Mouse (Mus musculus) A20 (cell line): Measurements from ENCODE around the gene Alad.

ENCODE experiments used
- DNase-seq: peaks from one replicate; pipeline ENCODE4 v3.0.0-alpha.2; 2011; ENCODE audit warnings: low read depth, low spot score

The Alad gene

DNA sequence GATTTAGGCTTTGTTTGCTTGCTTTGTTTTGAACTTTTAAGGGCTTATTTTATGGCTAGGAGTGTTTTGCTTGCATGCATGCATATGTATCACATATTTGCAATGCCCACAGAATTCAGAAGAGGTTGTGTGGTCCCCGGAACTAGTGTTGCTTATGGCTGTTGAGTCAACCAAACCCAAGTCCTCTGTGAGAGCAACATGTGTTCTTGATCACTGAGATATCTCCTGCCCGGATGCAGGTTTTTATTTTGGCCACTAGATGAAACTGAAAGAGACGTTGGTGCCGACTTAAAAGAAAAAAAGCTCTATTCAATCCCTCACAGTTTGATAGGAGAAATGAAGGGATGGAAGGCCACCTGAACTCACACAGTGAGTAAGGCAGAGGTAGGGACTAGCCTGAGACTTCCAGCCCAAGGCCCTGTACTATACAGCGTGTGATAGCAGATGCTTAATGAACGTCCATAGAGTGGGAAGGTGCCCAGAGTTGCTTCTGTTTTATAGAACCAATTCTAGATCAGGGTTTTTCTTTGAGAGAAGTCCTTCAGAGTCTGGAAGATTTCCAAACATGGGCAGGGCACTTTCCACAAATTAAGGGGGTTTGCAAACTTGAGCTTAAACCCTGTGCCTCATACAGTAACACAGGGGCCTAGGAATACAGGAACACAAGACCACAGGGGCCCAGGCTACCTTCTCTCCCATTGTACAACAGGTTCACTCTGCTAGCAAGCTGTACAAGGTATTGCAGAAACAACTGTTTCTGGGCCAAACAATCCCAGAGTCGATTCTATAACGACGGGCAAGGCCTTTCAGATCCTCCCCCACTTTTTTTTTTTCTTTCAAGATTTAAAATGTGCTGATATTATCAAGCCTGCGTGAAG is 1.9 kb downstream of the Alad start:
- peak; percentile 91 for DNase-seq

DNA sequence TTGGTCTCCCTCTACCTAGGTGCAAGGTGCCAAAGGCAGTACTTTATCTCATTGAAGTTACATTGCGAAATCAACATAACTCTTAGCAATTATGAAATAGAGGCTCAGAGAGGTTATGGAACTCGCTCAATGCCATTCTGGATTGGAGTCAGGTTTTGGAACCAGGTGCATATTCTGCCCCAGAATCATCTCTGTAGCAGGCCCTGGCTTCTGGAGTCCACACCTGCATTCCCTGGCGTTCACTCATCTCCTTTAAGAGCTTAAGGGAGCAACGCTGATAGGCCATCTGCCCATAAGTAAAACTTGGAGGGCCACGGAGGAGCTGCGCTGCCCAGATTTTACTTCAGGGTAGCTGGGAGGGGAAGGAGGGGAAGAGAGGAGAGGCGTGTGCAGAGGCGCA is 2.7 kb downstream of the Alad start:
- DNase-seq: no peak

DNA sequence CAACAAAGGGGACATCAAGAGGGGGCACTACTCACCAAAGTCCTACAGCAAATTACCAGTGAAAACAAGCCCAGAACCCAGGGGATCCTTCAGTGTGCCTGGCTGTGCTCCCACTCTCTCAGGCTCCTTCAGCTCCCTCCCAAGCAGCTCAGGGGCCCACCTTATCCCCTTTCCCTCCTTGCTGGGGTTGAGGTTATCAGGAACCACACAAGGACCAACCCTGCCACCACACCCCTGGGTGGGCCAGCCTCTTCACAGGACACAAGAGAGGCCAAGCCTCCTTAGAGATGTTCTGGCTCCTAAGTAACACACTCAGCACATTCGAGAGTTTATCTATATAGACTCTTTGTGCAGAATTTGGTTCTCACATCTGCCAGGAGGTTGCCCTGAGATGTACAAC is 3.1 kb downstream of the Alad start:
- DNase-seq: no peak

DNA sequence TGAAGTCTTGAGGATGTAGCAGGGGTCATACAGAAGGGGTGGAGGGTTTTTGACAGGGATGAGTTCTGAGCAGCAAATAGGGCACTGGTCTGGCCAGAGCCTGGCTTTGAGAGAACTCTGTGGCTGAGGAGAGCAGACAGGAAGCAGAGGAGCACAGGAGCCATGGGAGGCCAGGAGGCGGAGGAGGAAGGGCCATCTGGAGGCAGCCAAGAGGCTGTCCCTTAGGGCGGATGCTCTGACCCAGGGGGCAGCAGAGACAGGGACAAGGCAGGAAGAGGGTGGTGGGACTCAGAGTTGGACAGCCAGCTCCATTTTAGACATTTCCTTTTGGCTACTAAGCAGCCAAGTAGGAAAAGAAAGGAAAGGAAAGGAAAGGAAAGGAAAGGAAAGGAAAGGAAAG is 3.6 kb downstream of the Alad start:
- no peak for DNase-seq

DNA sequence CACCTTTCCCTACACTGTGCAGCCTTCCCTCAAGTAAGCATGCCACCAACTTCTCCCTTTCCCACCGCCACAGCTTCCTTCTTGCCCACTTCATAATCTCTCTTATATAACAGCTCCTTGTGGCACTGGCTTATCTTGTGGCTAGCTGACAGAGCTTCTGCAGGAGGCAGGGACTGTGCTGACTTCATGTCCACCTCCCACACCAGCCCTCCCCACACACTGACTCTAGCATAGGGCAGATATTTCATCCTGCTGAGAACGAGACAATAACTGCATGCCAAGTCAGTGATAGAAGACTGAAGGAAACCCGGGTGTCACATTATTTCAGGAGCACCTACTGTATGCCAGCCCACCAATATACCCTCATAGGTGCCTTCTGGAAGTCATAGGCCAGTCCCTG is 4.2 kb downstream of the Alad start:
- peak; percentile 9 for DNase-seq

DNA sequence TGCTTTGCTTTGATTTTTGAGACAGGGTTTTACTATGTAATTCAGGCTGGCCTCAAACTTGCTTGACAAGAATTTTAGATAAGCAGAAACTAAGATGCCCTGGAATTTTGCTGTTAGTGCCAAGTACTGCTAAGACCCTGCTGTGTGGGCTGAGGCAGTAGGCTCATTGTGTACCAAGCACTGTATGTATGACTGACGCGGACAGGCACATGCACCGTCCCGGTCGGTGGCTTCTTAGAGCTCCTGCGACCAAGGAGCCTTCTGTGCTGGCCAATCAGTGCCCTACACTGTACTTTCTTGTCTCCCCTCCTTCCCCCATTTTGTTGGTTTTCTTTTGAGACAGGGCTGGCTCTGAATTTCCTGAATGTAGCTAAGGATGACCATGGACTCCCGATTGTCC is 4.7 kb downstream of the Alad start:
- DNase-seq: peak; percentile 11

DNA sequence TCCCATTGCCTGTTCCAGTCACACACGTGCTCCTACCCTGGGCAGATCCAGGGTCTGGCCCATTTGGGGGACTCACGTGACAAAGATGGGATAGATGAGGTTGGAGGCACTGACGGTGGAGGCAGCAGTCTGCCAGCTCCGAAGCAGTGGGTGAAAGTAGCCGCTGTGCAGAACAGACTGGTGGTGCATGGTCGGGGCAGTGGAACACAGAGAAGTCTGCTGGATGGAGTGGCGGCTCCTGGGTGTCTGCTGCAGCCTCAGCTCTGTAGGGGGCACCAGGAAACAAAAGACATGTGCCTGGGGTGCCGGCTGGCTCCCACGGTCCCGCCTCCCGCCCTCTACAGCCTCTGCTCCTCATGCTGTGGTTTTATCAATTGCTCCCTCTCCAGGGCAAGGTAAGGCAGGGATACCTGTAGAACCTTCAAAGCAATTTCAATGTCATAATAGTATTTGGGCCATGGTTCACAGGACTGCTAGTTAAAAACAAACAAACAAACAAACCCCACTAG is 5.7 kb downstream of the Alad start:
- peak; percentile 30 for DNase-seq

DNA sequence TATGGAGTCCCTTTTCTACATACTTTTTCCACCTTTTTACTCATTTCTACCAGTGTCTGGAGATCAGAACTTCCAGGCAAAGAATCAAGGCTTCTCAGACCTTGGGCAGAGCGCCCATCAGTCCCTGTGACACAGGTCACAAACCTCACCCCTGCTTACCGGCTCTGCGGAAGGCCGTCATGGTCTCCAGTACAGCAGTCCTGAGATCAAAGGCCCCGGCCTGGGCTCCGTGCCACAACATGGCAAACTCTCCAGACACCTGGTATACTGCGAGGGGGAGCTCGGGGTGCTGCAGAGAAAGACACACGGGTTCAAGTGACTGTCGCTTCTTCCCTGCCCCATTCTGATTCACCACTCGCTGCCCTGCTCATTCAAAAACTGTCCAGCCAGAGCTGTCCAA is 9.8 kb downstream of the Alad start:
- DNase-seq: no peak

DNA sequence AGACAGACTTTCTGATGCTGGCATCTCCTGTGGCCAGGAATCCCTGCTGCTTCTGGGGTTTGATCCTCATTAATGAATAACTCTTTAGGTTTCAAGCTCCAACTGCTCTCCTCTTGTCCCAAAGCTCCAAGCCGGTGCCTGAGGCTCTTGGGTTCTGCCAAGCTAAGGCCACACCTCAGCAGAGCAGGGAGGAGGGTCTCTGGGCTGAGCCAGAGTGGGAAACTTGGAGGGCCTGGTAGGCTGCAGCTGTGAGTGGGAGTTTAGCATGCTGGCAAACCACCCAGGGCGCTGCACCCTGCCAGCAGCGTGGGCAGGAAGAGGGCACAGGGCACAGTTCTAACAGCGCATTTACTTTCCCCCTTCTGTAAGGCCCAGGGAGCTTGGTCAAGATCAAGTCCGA is 10.9 kb downstream of the Alad start:
- no peak for DNase-seq

DNA sequence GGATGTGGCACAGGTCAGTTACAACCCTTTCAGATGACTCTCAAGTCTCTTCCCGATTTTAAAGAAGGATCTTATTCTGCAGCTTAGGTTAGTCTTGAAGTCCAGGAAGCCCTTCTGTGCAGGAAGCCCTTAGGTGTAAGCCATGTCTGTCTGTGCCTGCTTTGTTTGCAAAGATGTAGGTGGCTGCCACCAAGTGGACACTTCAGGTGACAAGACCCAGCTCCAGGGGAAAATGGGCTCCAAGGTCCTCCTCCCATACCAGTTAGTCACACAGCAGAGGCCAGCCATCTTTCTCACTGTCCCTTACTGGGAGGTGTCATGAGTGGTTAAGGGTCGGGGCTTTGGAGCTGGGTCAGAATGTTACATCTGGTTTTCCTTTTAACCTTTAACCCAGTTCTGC is 12.9 kb downstream of the Alad start:
- DNase-seq: peak; percentile 81

DNA sequence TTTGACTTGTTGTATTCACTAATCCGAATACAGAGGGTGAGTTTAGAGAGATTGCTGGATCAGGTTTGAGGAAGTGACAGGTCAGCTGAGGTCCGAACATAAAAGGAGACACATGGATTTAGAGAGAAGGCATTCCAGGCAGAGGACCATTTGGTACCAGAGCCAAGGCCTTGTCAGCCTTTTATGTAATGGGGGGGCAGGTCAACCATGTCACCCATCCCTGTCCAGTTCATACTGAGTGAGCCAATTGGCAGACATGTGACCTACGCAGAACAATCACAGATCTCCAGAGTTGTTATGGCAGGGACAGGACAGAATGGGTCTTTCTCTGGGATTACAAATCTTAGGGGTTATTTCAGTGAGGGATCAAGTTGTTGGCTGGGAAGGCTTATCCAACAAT is 13.7 kb downstream of the Alad start:
- no peak for DNase-seq

DNA sequence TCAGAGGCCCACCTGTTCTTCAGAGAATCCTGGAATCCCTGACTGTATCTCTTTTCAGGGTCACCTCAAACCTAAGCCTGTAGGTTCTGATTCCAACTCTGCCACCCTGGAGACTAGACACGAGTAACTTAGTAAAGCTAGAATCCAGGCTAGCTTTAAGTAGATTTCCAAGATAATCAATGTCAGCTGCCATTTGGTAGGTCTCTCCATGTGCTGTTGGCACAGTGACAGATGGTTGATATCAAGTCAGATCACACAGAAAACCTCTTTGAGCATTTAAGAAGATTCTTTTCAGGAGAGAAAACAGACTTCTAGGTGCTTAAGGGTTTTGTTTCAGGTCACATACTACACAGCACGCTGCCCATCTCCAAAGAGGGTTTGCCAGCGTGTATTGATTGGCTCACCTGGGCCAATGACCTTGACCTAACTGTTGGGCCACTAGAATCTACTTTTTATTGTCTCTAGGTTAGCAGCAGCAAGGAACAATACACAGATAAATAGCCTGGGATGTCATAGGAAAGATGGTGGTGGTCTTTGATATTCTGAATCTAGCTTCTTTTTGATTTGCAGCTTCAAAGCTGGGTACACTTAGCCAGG is 16.2 kb downstream of the Alad start, which contains the start of gene Hdhd3:
TSS of gene Hdhd3 (minus strand) at position 94 of the 597 bp plus-strand sequence.
- peak; percentile 13 for DNase-seq

DNA sequence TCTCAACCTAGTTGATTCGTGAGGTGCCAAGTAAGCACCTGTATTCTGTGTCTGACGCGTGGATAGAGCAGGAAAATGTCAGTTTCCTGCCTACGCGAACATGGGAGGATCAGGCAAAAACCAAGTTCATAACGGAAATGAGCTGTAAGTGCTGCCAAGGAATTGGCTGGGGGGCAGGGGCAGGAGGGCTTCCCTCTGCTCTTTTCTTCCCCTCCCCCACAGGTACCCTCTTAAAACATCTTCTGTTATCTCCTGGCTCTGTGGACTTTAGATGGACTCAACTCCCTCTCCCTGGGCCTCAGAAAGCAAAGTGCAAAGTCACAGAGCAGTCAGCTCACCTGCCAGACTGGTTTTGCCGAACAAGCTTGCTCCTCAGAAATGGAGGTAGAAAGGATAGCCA is 16.7 kb downstream of the Alad start:
- no peak for DNase-seq

DNA sequence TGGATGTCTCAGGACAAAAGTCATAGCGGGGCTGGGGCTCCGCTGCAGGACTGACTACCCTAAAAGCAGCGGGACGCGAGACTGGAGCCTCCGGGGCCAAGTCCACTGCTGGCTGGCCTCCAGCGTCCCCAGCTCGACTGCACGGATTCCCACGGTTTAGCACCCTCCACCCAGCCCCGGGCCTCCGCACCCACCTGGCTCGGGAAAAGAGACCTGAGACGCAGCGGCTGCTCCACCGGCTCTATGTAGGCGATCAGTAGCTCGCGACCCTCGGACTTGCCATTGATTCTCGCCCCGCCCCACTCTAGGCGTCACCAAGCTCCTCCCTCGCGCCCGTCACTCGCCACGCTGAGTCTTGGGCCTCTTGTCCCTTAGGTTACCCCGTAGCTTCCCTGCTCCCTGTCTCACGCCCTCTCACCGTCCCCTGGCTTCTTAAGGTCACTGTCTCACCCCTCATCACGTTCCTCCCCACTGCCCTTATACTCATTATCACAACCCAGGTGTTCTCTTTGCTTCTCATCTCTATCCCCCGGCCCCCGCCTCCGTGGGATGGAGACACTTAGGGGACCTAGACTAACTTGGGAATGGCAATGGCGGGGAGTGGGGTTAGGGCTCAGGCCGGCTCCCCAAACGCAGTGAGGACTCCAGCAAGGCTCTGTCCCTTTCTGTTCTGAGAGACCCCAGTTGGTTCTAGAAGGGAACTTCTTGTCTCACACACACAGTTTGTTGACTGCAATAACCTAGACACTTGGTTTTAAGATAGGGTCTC is 17.6 kb downstream of the Alad start:
- peak; percentile 99 for DNase-seq

DNA sequence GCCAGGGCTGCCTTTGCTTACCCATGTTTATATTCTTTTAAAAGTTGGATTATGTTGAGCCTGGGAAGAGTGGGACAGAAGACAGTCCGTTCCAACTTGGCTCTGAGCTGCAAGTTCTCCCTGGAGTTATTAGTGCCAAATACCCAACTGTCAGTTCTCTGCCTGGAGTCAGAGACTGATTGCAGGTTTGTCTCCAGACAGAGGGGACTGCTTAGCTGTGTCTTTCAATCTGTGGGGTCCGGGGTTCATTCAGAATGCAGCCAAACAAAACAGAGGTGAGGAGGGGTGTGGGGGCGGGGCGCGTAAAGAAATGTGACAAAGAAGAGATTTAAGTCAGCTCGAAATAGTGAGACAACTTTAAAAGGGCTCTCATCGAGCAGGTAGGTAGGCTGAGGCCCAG is 18.2 kb downstream of the Alad start:
- no peak for DNase-seq

DNA sequence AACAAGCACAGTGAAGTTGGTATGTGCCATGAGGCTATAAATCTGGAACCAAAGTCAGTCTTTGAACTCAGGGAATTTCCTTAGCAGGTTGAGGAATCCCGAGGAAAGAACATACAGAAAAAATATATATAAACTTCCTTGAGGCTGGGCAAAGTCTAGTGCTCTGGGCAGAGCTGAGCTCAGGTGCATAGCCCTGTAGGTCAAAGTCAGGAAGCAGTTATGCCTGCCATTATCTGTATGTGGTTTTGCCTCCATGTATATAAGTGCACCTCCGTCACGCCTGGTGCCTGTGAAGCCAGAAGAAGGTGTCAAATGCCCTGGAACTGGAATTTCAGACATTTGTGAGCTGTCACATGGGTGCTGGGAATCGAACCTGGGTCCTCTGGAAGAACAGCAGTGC is 18.9 kb downstream of the Alad start:
- peak; percentile 11 for DNase-seq

DNA sequence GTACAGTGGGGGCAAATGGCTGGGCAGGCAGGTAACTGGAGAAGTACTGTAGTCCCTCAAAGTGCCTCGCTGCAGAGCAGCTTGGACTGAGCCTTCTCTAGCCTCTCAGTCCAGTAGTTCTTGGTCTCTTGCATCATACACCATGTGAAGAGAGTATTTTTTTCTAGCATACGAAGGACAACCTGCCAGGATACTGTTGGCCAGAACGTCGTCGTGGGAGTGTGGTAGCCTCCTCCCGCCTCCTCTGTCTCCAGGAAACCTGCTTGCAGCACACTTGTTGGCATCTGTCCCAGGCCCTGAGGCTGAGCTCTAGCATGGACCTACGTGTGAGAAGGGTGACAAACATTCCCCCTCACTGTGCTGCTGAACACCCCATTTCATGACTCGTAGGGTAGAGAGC is 22.9 kb downstream of the Alad start:
- DNase-seq: peak; percentile 19

DNA sequence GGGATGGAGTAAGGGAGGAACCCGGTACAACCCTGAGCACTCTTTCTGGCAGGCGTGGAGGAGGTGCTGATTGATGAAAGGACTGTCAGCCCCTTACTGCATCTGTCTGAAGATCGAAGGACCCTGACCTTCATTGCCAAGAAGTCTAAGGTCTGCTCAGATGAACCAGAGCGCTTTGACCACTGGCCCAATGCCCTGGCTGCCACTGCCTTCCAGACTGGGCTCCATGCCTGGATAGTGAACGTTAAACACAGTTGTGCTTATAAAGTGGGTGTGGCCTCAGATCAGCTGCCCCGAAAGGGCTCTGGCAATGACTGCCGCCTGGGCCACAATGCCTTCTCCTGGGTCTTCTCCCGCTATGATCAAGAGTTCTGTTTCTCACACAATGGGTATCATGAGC is 23.8 kb downstream of the Alad start:
- DNase-seq: peak; percentile 11

DNA sequence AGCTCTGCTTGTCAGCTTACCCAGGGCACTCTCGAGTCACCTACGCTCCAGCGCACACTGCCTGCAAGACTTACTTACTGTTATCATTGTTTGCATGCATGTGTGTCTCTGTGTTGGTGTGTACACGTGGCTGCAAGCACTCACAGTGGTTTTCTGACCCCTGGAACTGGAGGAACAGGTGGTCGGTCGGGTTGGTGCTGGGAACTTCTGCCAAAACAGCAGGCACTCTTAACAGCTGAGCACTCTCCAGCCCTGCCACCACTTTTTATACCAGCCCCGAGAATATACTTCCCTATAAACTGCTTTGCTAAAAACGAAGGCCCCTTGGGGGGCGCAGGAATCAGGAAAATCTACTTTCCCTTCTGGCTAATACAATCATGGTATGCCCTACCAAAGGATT is 25.5 kb downstream of the Alad start:
- DNase-seq: peak; percentile 9

DNA sequence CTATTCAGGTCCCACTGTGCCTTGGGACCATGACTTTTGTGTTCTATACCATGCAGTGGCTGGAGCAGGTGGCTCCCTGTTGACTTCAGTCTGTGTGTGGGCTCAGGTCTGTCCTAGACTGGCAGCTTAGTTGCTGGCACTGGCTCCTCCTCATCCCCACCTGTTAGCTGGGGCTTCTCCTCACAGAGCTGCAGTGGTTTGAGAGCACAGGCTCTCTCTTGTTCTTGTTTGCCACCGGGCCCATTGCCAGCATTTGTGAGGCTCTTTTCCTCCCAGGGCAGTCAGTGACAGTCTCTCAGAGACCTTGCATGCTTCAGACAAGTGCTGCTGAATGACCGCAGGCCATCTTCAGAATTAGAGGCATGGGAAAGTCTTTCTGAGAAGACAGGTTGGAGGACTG is 27.0 kb downstream of the Alad start:
- no peak for DNase-seq

DNA sequence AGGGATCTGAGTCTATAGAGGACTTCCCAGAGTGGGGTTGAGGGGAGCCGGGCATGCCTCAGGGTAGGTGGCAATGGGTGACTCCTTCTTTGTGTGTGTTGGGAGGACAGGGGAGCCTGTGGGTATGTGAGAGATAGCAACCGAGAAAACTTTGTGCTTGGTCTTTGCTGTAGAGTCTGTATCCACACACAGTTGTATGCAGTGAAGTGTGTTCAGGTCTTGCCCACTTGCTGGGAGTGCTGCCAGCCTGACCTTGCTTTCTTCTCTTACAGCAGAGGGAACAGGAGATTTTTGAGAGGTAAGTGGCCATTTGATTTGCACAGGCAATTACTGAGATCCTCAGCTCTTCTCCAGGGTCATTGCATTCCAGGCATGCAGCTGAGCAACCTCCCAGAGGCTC is 31.8 kb downstream of the Alad start:
- DNase-seq: no peak

DNA sequence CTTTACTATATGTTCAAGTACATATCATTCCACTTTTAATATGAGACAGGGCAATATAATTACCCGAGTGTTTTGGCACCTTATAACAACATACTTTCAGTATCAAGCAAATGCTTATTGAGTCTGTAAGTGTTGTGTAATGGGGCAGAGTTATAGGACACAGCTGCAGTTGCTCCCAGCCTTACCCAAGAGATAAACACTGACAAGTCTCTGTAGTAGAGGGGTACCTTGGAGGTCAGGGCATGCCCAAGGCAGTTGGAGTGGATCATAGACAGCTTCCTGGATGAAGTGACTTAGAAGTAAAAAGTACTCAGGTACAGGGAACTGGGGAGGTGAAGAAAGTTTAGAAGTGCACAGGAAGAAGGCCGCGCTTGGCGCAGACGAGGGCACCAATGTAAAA is 32.5 kb downstream of the Alad start:
- no peak for DNase-seq
